Mouse (Mus musculus) cerebellum, adult 9-10 months (tissue): Measurements from ENCODE around the gene Gngt2.
A peak's percentile ranks its signal among the peaks of the same experiment; 100 is the strongest.

Experiments used
- DNase-seq: peaks from one replicate; pipeline ENCODE4 v3.0.0; 2022

The Gngt2 gene

GRCm38 (mm10) chr11:95826317-95827167 lies 10.5 kb upstream of the Gngt2 start:
- DNase-seq = no peak

- DNase-seq = no peak
Measured at GRCm38 (mm10) chr11:95827168-95827447, 9.9 kb upstream of the Gngt2 start.

GRCm38 (mm10) chr11:95827464-95828085 lies 9.4 kb upstream of the Gngt2 start:
- DNase-seq = peak; percentile 81

- DNase-seq = no peak
Measured at GRCm38 (mm10) chr11:95828181-95828964, 8.6 kb upstream of the Gngt2 start.

- DNase-seq = no peak
Measured at GRCm38 (mm10) chr11:95829526-95830050, 7.4 kb upstream of the Gngt2 start.

- DNase-seq = no peak
Measured at GRCm38 (mm10) chr11:95830411-95831275, 6.4 kb upstream of the Gngt2 start.

- DNase-seq = no peak
Measured at GRCm38 (mm10) chr11:95831276-95831619, 5.8 kb upstream of the Gngt2 start.

GRCm38 (mm10) chr11:95831641-95832040 lies 5.4 kb upstream of the Gngt2 start:
- DNase-seq = no peak

GRCm38 (mm10) chr11:95832129-95833005 lies 4.6 kb upstream of the Gngt2 start:
- no peak for DNase-seq

- no peak for DNase-seq
Measured at GRCm38 (mm10) chr11:95833006-95833570, 3.9 kb upstream of the Gngt2 start.

- DNase-seq = no peak
Measured at GRCm38 (mm10) chr11:95833631-95834142, 3.3 kb upstream of the Gngt2 start.

GRCm38 (mm10) chr11:95834143-95834667 lies 2.8 kb upstream of the Gngt2 start:
- no peak for DNase-seq

GRCm38 (mm10) chr11:95834742-95835710 lies 2.0 kb upstream of the Gngt2 start:
- no peak for DNase-seq

GRCm38 (mm10) chr11:95835832-95836231 lies 1.2 kb upstream of the Gngt2 start:
- no peak for DNase-seq

- no peak for DNase-seq
Measured at GRCm38 (mm10) chr11:95836433-95836832, 583 bp upstream of the Gngt2 start.

- no peak for DNase-seq
Measured at GRCm38 (mm10) chr11:95838598-95838997, 1.6 kb downstream of the Gngt2 start.

GRCm38 (mm10) chr11:95838999-95839868 lies 2.2 kb downstream of the Gngt2 start:
- no peak for DNase-seq

GRCm38 (mm10) chr11:95840694-95841497 lies 3.9 kb downstream of the Gngt2 start:
- DNase-seq = no peak
